Mouse (Mus musculus) layer of hippocampus, postnatal 10 days (tissue): ENCODE data around the gene Mvk. TPM values are rescaled to one million over a fixed set of nuclear protein-coding genes. Genes with fewer than 3 reads are reported as not detected.

Experiments used
- DNase-seq, 2 experiments: peaks; one replicate each; pipeline ENCODE4 v3.0.0; 2021; ENCODE audit warnings: low spot score in 2 of 2
- microRNA-seq, 2 experiments: library from miRNA; unstranded; fragments of <30 nt; microRNA quantifications; one replicate each; pipeline ENCODE4 v1.2.0; 2021
- total RNA-seq, 2 experiments: library from RNA; stranded (reverse); gene quantifications; 2 replicates each; pipeline ENCODE4 v1.2.3; 2021

The Mvk gene
- total RNA-seq, 2 experiments from 2014 or later = 52.6 to 54.6 TPM

- no peak for DNase-seq
Measured at GRCm38 (mm10) chr5:114507964-114508363, 63.9 kb downstream of the Mvk start.

- DNase-seq = no peak
Measured at GRCm38 (mm10) chr5:114509461-114509860, 65.4 kb downstream of the Mvk start.

Small RNAs within 50 kb of the gene (microRNA-seq; reads per million reads assigned to microRNA genes)
- 0.22 to 0.39 reads per million in 2 experiments for gene Mir7027

Other genes with a start within 250 kb of the Mvk start
- not detected for gene Foxn4, start 170.5 kb upstream of the Mvk start, total RNA-seq
- under 1 TPM; 0.62 to 0.67 TPM for gene Myo1h, start 155.1 kb upstream of the Mvk start, total RNA-seq
- gene Kctd10, start 63.8 kb upstream of the Mvk start, total RNA-seq = 10 to 100 TPM; 45.1 to 45.9 TPM
- 10 to 100 TPM; 69.1 to 83.7 TPM for gene Ube3b, start 63.7 kb upstream of the Mvk start, total RNA-seq
- 10 to 100 TPM; 22.0 to 24.4 TPM for gene Mmab, start 209 bp upstream of the Mvk start, total RNA-seq
- 1 to 10 TPM; 5.0 to 5.7 TPM for gene Fam222a, start 123.7 kb downstream of the Mvk start, total RNA-seq
- gene Trpv4, start 214.2 kb downstream of the Mvk start, total RNA-seq = 1 to 10 TPM; 1.0 to 2.4 TPM
- 10 to 100 TPM; 25.4 to 26.7 TPM for gene Gltp, start 246.7 kb downstream of the Mvk start, total RNA-seq